Mouse (Mus musculus): ENCODE data around the gene Tlr4.

GRCm38 (mm10) chr4:66869919-66870318 lies 42.5 kb downstream of the Tlr4 start:
- TF ChIP-seq POLR2A (IDR thresholded peaks at IDR 0.05; ENCODE audit: low read depth, low read length) (no peak), CTCF (IDR thresholded peaks at IDR 0.05; ENCODE audit: extremely low read depth, insufficient read depth, insufficient read length, insufficient replicate concordance) (no peak)

Data from spleen, adult 2 months (tissue).